Mouse (Mus musculus) forebrain, embryonic 12.5 days (tissue): ENCODE data around the gene Aifm3. TPM values are rescaled to one million over a fixed set of nuclear protein-coding genes. Genes with fewer than 3 reads are reported as not detected.
A peak's percentile ranks its signal among the peaks of the same experiment; 100 is the strongest.
"Not testable (repeated sequence)": the region's sequence is repeated elsewhere in the genome, so short reads cannot be mapped to it uniquely, and the experiment has no call there.

Source experiments
- ATAC-seq: fragments of 200-750 bp; cut with Nextera tagmentation; 2 replicates; pipeline ENCODE4 v1.8.0; 2017; ENCODE audit warnings: moderate TSS enrichment; ENCODE audit not compliant: low FRiP score
- H3K27ac ChIP-seq: fragments of 300-500 bp; sonication (generic); 2 replicates; pipeline ENCODE4 v1.5.1; 2016; ENCODE audit warnings: mild to moderate bottlenecking
- H3K27me3 ChIP-seq: fragments of 300-500 bp; sonication (generic); 2 replicates; pipeline ENCODE4 v1.6.1; 2016; ENCODE audit warnings: mild to moderate bottlenecking
- H3K36me3 ChIP-seq: fragments of 300-500 bp; sonication (generic); replicated peaks from 2 replicates; pipeline ENCODE4 v1.6.1; 2016; ENCODE audit warnings: mild to moderate bottlenecking
- H3K4me1 ChIP-seq: fragments of 300-500 bp; sonication (generic); 2 replicates; pipeline ENCODE4 v1.6.1; 2016
- H3K4me2 ChIP-seq: fragments of 300-500 bp; sonication (generic); 2 replicates; pipeline ENCODE4 v1.6.1; 2016; ENCODE audit warnings: mild to moderate bottlenecking, moderate library complexity
- H3K4me3 ChIP-seq: fragments of 300-500 bp; sonication (generic); replicated peaks from 2 replicates; pipeline ENCODE4 v1.5.1; 2016; ENCODE audit warnings: mild to moderate bottlenecking
- H3K9ac ChIP-seq: fragments of 300-500 bp; sonication (generic); 2 replicates; pipeline ENCODE4 v1.6.1; 2016; ENCODE audit warnings: mild to moderate bottlenecking
- H3K9me3 ChIP-seq: fragments of 300-500 bp; sonication (generic); 2 replicates; pipeline ENCODE4 v1.6.1; 2016
- WGBS: fragments of 180-500 bp; shearing (Covaris S2); methylation state at CpG from one replicate; pipeline ENCODE4 v1.1.7; 2016; 5-methylcytosine and 5-hydroxymethylcytosine counted together
- polyA plus RNA-seq: library from polyadenylated mRNA; unstranded; fragments of >200 nt; fragmentation: Nextera tagmentation; extraction: Ambion mirVana; gene quantifications from 2 replicates; pipeline ENCODE4 v1.2.1, GENCODE M21; 2016

Gene Aifm3
- polyA plus RNA-seq, 1 experiment from 2014 or later = 6.8 TPM

- H3K4me2 ChIP-seq = peak within 1 kb of the TSS; percentile 95
- H3K9me3 ChIP-seq = no peaks in the 10 kb centered on the region
- peak within 1 kb of the TSS; percentile 97 for H3K27ac ChIP-seq
- H3K27me3 ChIP-seq = no peaks in the 10 kb centered on the region
- peaks cover 33% of the 10 kb centered on the region for H3K36me3 ChIP-seq
- peak within 1 kb of the TSS; percentile 80 for H3K9ac ChIP-seq
- peaks cover 19% of the 10 kb centered on the region for H3K4me1 ChIP-seq
- WGBS = under 1% methylated on average over 67 of the region's 67 CpGs
- ATAC-seq = peak; percentile 97
- H3K4me3 ChIP-seq = peak within 1 kb of the TSS; percentile 66
These were observed 41.4 kb downstream of the Aifm3 start, which contains the start of gene Thap7 for GRCm38 (mm10) chr16:17530640-17531288. TSS of gene Thap7 (minus strand) at chr16:17531136.

- Histone ChIP-seq H3K9me3 (no peaks in the 10 kb centered on the region), H3K36me3 (peaks cover 18% of the 10 kb centered on the region), H3K27me3 (no peaks in the 10 kb centered on the region), H3K4me3 (no peak overlapping the region), H3K4me1 (peaks cover 19% of the 10 kb centered on the region), H3K9ac (no peak overlapping the region), H3K4me2 (peak overlapping the region; percentile 95; the same call in 1 of the 2 replicates), H3K27ac (no peak overlapping the region)
- ATAC-seq = no peak
- WGBS = 68% methylated on average over 4 of the region's 4 CpGs
These were observed 42.9 kb downstream of the Aifm3 start for GRCm38 (mm10) chr16:17532271-17532670.

- H3K4me3 ChIP-seq = no peak overlapping the region
- WGBS = 74% methylated on average over 14 of the region's 14 CpGs
- no peaks in the 10 kb centered on the region for H3K9me3 ChIP-seq
- no peak overlapping the region for H3K4me2 ChIP-seq
- no peaks in the 10 kb centered on the region for H3K27me3 ChIP-seq
- peaks cover 19% of the 10 kb centered on the region for H3K4me1 ChIP-seq
- no peak overlapping the region for H3K27ac ChIP-seq
- H3K36me3 ChIP-seq = peaks cover 13% of the 10 kb centered on the region
- no peak overlapping the region for H3K9ac ChIP-seq
- no peak for ATAC-seq
These were observed 43.4 kb downstream of the Aifm3 start for GRCm38 (mm10) chr16:17532676-17533329.

GRCm38 (mm10) chr16:17536584-17536983 lies 47.2 kb downstream of the Aifm3 start:
- 94% methylated on average over 3 of the region's 3 CpGs for WGBS
- no peak overlapping the region for H3K4me3 ChIP-seq
- H3K9ac ChIP-seq = no peak overlapping the region
- H3K9me3 ChIP-seq = no peaks in the 10 kb centered on the region
- no peak overlapping the region for H3K4me2 ChIP-seq
- H3K27me3 ChIP-seq = peaks cover 9% of the 10 kb centered on the region; the same call in 1 of the 2 replicates
- ATAC-seq = no peak
- peaks cover 6% of the 10 kb centered on the region for H3K4me1 ChIP-seq
- H3K36me3 ChIP-seq = no peaks in the 10 kb centered on the region
- no peak overlapping the region for H3K27ac ChIP-seq

- whole genome bisulfite sequencing = 88% methylated on average over 2 of the region's 2 CpGs
- no peak for ATAC-seq
- no peaks in the 10 kb centered on the region for H3K9me3 ChIP-seq
- no peak overlapping the region for H3K27ac ChIP-seq
- H3K4me3 ChIP-seq = no peak overlapping the region
- no peak overlapping the region for H3K4me2 ChIP-seq
- H3K9ac ChIP-seq = no peak overlapping the region
- peaks cover 9% of the 10 kb centered on the region; the same call in 1 of the 2 replicates for H3K27me3 ChIP-seq
- H3K4me1 ChIP-seq = no peaks in the 10 kb centered on the region
- no peaks in the 10 kb centered on the region for H3K36me3 ChIP-seq
These were observed 53.2 kb downstream of the Aifm3 start for GRCm38 (mm10) chr16:17542632-17543031.

- Histone ChIP-seq H3K27ac (no peak overlapping the region), H3K9me3 (no peaks in the 10 kb centered on the region), H3K9ac (no peak overlapping the region), H3K4me1 (peaks cover 19% of the 10 kb centered on the region), H3K4me2 (no peak overlapping the region), H3K27me3 (0 out of 2 replicates have a peak, but pooled peaks cover 7% of the 10 kb centered on the region), H3K36me3 (no peaks in the 10 kb centered on the region), H3K4me3 (no peak overlapping the region)
- ATAC-seq = no peak
- 88% methylated on average over 7 of the region's 7 CpGs for WGBS
These were observed 63.4 kb downstream of the Aifm3 start for GRCm38 (mm10) chr16:17552837-17553236.

GRCm38 (mm10) chr16:17553910-17554685 lies 64.7 kb downstream of the Aifm3 start:
- Histone ChIP-seq H3K36me3 (no peaks in the 10 kb centered on the region), H3K4me1 (peaks cover 31% of the 10 kb centered on the region), H3K9me3 (no peaks in the 10 kb centered on the region), H3K9ac (peak overlapping the region; percentile 36; the same call in 1 of the 2 replicates), H3K4me3 (peak overlapping the region; percentile 15; the same call in 1 of the 2 replicates), H3K4me2 (peak overlapping the region; percentile 45), H3K27me3 (0 out of 2 replicates have a peak, but pooled peaks cover 10% of the 10 kb centered on the region), H3K27ac (peak overlapping the region; percentile 81)
- 7% methylated on average over 18 of the region's 18 CpGs for WGBS
- ATAC-seq = peak; percentile 73

DNA sequence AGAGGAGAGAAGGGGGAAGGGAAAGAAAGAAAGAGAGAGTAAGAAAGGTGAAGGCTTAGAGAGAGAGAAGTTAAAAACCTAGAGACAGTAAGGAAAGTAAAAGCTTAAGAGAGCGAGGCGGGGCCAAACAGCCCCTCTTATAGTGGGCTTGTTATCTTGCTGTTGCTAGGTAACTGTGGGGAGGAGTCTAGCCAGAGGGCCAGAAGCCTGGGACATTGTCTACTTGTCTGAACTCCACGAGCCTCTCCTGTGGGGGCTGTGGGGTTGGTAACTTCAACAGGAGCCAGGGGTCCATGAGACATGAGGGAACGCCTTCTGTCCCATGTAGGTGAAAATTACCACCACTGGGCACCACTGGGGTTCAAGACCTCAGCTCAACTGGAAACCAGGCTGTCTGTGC lies 65.3 kb downstream of the Aifm3 start:
- not testable (repeated sequence) for H3K9ac ChIP-seq, H3K9me3 ChIP-seq, H3K4me3 ChIP-seq, H3K36me3 ChIP-seq
- peak; percentile 54; the same call in 1 of the 2 replicates for ATAC-seq
- Histone ChIP-seq H3K4me2 (peak overlapping the region; percentile 45), H3K4me1 (peaks cover 35% of the 10 kb centered on the region), H3K27ac (peak overlapping the region; percentile 81), H3K27me3 (0 out of 2 replicates have a peak, but pooled peaks cover 14% of the 10 kb centered on the region)
- WGBS = 11% methylated on average over 4 of the region's 4 CpGs

DNA sequence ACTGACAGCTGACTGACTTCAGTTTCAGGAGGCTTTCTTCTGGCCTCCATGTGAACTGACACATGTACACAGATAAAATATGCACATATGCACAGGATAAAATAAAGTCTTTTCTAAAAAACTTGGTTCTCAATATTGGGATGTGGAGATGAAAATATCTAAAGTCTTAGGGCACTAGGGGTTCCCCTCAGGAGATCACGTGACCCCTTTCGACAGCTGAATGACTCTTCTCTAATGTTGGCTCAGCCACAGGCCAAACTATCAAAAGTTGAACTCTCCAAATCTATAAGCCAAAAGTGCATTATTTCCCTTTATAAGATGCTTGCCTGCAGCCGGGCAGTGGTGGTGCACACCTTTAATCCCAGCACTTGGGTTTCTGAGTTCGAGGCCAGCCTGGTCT lies 66.8 kb downstream of the Aifm3 start:
- H3K4me2 ChIP-seq = no peak overlapping the region
- H3K4me3 ChIP-seq = no peak overlapping the region
- no peak overlapping the region for H3K9ac ChIP-seq
- no peak for ATAC-seq
- H3K4me1 ChIP-seq = peaks cover 50% of the 10 kb centered on the region
- H3K27me3 ChIP-seq = peaks cover 27% of the 10 kb centered on the region; the same call in 1 of the 2 replicates
- WGBS = 90% methylated on average over 4 of the region's 4 CpGs
- no peak overlapping the region for H3K27ac ChIP-seq
- H3K36me3 ChIP-seq = no peaks in the 10 kb centered on the region
- no peaks in the 10 kb centered on the region for H3K9me3 ChIP-seq

DNA sequence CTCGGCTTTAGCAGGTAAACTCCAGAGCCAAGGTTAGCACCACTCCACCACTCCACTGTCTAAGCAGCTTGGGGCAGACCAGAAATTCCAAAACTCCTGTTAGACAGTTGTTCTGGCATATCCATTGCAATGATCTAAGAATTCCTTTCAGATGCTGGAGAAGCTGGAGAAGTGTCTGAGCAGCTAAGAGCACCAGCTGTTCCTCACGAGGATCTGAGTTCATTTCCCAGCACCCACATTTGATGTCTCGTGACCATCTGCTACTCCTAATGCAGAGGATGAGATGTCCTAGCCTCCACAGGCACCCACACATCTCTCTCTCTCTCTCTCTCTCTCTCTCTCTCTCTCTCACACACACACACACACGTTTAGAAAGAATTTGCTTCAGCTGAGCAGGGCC lies 67.5 kb downstream of the Aifm3 start:
- Histone ChIP-seq H3K36me3 (no peaks in the 10 kb centered on the region), H3K27me3 (peaks cover 33% of the 10 kb centered on the region), H3K4me2 (no peak overlapping the region), H3K9ac (no peak overlapping the region), H3K27ac (no peak overlapping the region), H3K4me1 (peaks cover 57% of the 10 kb centered on the region), H3K4me3 (no peak overlapping the region), H3K9me3 (no peaks in the 10 kb centered on the region)
- ATAC-seq = no peak
- 62% methylated on average over 4 of the region's 4 CpGs for WGBS
